Mouse (Mus musculus): ENCODE measurements at regions not wholly inside any gene's neighbourhood (a gene's known extent, or its start where the extent isn't known, plus 50 kb on each side); places are given as distances from the start of the nearest gene placed in this dataset.
A peak's percentile ranks its signal among the peaks of the same experiment; 100 is the strongest.

- DNase-seq (ENCODE audit: low spot score) (no peak), ATAC-seq (ENCODE audit: low FRiP score, low TSS enrichment) (no peak)
- Histone ChIP-seq H3K9me3 (ENCODE audit: control insufficient read depth, low read length) (no peaks in the 10 kb centered on the region), H3K36me3 (ENCODE audit: control insufficient read depth, insufficient read depth, low read length) (no peaks in the 10 kb centered on the region), H3K27ac (replicated peaks) (no peak overlapping the region), H3K27me3 (ENCODE audit: control insufficient read depth, insufficient read depth, low read length) (no peaks in the 10 kb centered on the region), H3K4me2 (replicated peaks; ENCODE audit: low read depth) (no peak overlapping the region), H3K4me3 (ENCODE audit: low read depth, low read length) (no peak overlapping the region), H3K9ac (ENCODE audit: low read length) (no peak overlapping the region), H3K4me1 (replicated peaks; ENCODE audit: control insufficient read depth, insufficient read depth) (no peaks in the 10 kb centered on the region)
- TF ChIP-seq CTCF (IDR thresholded peaks at IDR 0.05; ENCODE audit: low read depth), result no peak
- TF ChIP-seq EP300 (optimal IDR thresholded peaks at IDR 0.05), result no peak
- WGBS, result 68% methylated on average over 1 of the region's 1 CpGs
Observed at GRCm38 (mm10) chr1:124156832-124157231, 111.5 kb upstream of the Dpp10 start.

DNA sequence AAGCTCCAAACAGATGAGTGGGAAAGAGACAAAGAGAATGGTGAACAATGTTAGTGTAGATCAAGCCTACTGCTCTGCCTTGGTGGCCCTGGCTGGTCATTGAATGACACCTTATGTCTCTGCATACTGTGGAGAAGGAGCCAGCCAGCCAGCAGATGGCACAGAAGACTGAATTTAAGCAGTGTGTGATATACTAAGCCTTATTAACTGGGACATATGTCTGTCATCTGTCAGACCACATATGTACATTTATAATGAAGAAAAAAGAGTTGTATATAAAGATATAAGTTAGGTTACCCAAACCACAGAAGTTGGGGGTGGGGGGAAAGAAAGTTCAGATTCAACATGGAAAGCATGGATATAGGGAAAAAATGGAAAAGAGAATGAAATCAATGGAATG is 106.7 kb upstream of the Dpp10 start:
- Histone ChIP-seq H3K4me1 (replicated peaks; ENCODE audit: control insufficient read depth, insufficient read depth) (no peaks in the 10 kb centered on the region), H3K4me2 (replicated peaks; ENCODE audit: low read depth) (no peak overlapping the region), H3K27me3 (ENCODE audit: control insufficient read depth, insufficient read depth, low read length) (no peaks in the 10 kb centered on the region), H3K36me3 (ENCODE audit: control insufficient read depth, insufficient read depth, low read length) (no peaks in the 10 kb centered on the region), H3K27ac (replicated peaks) (no peak overlapping the region), H3K9ac (ENCODE audit: low read length) (no peak overlapping the region), H3K9me3 (ENCODE audit: control insufficient read depth, low read length) (no peaks in the 10 kb centered on the region), H3K4me3 (ENCODE audit: low read depth, low read length) (no peak overlapping the region)
- no peak for TF ChIP-seq CTCF (IDR thresholded peaks at IDR 0.05; ENCODE audit: low read depth)
- TF ChIP-seq EP300 (optimal IDR thresholded peaks at IDR 0.05), result no peak
- DNase-seq (ENCODE audit: low spot score), result no peak
- no peak for ATAC-seq (ENCODE audit: low FRiP score, low TSS enrichment)

- TF ChIP-seq EP300 (optimal IDR thresholded peaks at IDR 0.05) (no peak), CTCF (IDR thresholded peaks at IDR 0.05; ENCODE audit: low read depth) (no peak)
- no peak overlapping the region for H3K9ac ChIP-seq (ENCODE audit: low read length)
- ATAC-seq (ENCODE audit: low FRiP score, low TSS enrichment) (no peak), DNase-seq (ENCODE audit: low spot score) (no peak)
- H3K9me3 ChIP-seq (ENCODE audit: control insufficient read depth, low read length), result no peaks in the 10 kb centered on the region
- H3K4me3 ChIP-seq (ENCODE audit: low read depth, low read length), result no peak overlapping the region
- no peak overlapping the region for H3K4me2 ChIP-seq (replicated peaks; ENCODE audit: low read depth)
- no peaks in the 10 kb centered on the region for H3K36me3 ChIP-seq (ENCODE audit: control insufficient read depth, insufficient read depth, low read length)
- no peaks in the 10 kb centered on the region for H3K4me1 ChIP-seq (replicated peaks; ENCODE audit: control insufficient read depth, insufficient read depth)
- no peak overlapping the region for H3K27ac ChIP-seq (replicated peaks)
- WGBS, result 78% methylated on average over 4 of the region's 4 CpGs
- no peaks in the 10 kb centered on the region for H3K27me3 ChIP-seq (ENCODE audit: control insufficient read depth, insufficient read depth, low read length)
Observed at GRCm38 (mm10) chr1:124148590-124148989, 103.2 kb upstream of the Dpp10 start.

DNA sequence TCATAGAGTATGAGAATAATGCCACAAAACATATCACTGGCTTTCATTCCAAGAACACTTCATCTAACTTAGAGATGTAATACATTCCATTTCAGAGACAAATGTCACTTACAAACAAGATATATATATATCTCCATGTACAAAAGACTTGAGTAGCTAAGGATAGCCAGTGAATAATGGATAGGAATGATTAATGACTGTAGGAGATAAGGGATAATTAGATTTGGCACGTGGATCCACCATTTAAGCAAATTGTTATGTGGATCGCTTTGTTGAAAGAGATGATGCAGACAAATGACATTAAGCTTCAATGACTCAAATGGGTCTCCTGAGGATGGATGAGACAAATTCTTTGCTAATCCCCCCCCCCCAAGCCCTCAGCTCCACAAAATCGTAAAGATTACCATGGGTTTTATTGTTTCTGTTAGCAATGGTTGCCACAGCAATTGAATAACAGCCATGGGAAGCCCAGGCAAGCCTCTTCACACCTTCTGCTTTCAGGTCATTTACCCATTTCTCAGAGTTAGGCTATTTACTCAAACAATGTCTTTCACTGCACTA is 59.0 kb upstream of the Dpp10 start:
- Histone ChIP-seq H3K9me3 (ENCODE audit: control insufficient read depth, low read length) (no peaks in the 10 kb centered on the region), H3K4me3 (ENCODE audit: low read depth, low read length) (no peak overlapping the region), H3K4me1 (replicated peaks; ENCODE audit: control insufficient read depth, insufficient read depth) (no peaks in the 10 kb centered on the region), H3K27me3 (ENCODE audit: control insufficient read depth, insufficient read depth, low read length) (no peaks in the 10 kb centered on the region), H3K27ac (replicated peaks) (no peak overlapping the region), H3K36me3 (ENCODE audit: control insufficient read depth, insufficient read depth, low read length) (no peaks in the 10 kb centered on the region), H3K4me2 (replicated peaks; ENCODE audit: low read depth) (no peak overlapping the region), H3K9ac (ENCODE audit: low read length) (no peak overlapping the region)
- WGBS, result 39% methylated on average over 3 of the region's 3 CpGs
- ATAC-seq (ENCODE audit: low FRiP score, low TSS enrichment) (no peak), DNase-seq (ENCODE audit: low spot score) (no peak)
- TF ChIP-seq CTCF (IDR thresholded peaks at IDR 0.05; ENCODE audit: low read depth), result no peak
- no peak for TF ChIP-seq EP300 (optimal IDR thresholded peaks at IDR 0.05)

DNA sequence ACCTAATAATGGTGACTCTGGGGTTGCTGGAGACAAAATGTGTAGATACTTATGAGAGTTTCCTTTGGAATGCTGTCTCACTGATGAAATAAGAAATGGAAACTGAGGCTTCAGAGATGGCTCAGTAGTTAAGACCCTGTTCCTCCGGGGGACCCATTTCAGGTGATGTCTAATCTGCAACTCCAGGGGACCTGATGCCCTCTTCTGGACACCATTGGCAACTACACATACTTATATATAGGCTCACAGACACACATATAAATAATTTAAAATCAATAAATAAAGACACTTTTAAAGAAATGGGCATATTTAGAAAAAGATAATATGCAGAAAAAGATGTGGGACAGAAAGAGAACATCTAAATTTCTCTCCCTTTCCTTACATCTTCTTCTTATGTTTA is 57.7 kb upstream of the Dpp10 start:
- DNase-seq (ENCODE audit: low spot score), result no peak
- H3K9ac ChIP-seq (ENCODE audit: low read length), result no peak overlapping the region
- no peak for TF ChIP-seq EP300 (optimal IDR thresholded peaks at IDR 0.05)
- TF ChIP-seq CTCF (IDR thresholded peaks at IDR 0.05; ENCODE audit: low read depth), result peak; percentile 45
- no peak overlapping the region for H3K4me2 ChIP-seq (replicated peaks; ENCODE audit: low read depth)
- H3K36me3 ChIP-seq (ENCODE audit: control insufficient read depth, insufficient read depth, low read length), result no peaks in the 10 kb centered on the region
- no peak overlapping the region for H3K27ac ChIP-seq (replicated peaks)
- no peaks in the 10 kb centered on the region for H3K4me1 ChIP-seq (replicated peaks; ENCODE audit: control insufficient read depth, insufficient read depth)
- WGBS, result 46% methylated on average over 1 of the region's 1 CpGs
- H3K27me3 ChIP-seq (ENCODE audit: control insufficient read depth, insufficient read depth, low read length), result no peaks in the 10 kb centered on the region
- H3K9me3 ChIP-seq (ENCODE audit: control insufficient read depth, low read length), result no peaks in the 10 kb centered on the region
- no peak for ATAC-seq (ENCODE audit: low FRiP score, low TSS enrichment)
- no peak overlapping the region for H3K4me3 ChIP-seq (ENCODE audit: low read depth, low read length)

All from stomach, postnatal 0 days (tissue).